Mouse (Mus musculus): Measurements from ENCODE around the gene Bcl11a. TPM values are rescaled to one million over a fixed set of nuclear protein-coding genes. Genes with fewer than 3 reads are reported as not detected.

Gene Bcl11a
- total RNA-seq, 2 experiments from 2014 or later = not detected

GRCm38 (mm10) chr11:24098069-24098468 is 20.2 kb downstream of the Bcl11a start:
- no peak for DNase-seq
- intact Hi-C loops (cut with DNase I) = no loop called here
- Histone ChIP-seq H3K4me3 (no peak overlapping the region), H3K27ac (no peak overlapping the region)
- no peak for TF ChIP-seq CTCF (IDR thresholded peaks at IDR 0.05)

DNA sequence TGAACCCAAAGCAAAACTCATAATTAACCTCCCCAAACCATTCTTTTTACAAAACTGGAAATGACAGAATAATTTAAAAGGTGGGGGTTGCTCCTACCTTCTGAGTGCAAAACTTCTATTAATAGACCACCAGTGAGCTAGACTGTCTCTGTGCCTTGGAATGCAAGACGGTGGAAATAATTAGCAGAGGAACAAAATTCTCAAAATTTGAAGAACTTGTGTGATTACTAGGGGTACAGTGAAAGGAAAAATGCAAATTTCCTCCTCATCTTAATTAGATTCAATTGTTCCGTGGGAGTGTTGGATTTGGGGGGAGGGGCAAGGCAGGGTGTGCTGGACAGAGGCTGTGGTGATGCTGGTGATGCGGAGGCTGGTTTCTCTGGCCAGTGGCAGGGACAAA is 20.8 kb downstream of the Bcl11a start:
- Histone ChIP-seq H3K27ac (no peak overlapping the region), H3K4me3 (no peak overlapping the region)
- no peak for DNase-seq
- intact Hi-C loops (cut with DNase I) = no loop called here
- TF ChIP-seq CTCF (IDR thresholded peaks at IDR 0.05) = no peak

- H3K27ac ChIP-seq = no peak overlapping the region
- no peak for DNase-seq
- no peak overlapping the region for H3K4me3 ChIP-seq
- intact Hi-C loops (cut with DNase I) = no loop called here
- TF ChIP-seq CTCF (IDR thresholded peaks at IDR 0.05) = no peak
These were observed 21.4 kb downstream of the Bcl11a start for GRCm38 (mm10) chr11:24099215-24099614.

DNA sequence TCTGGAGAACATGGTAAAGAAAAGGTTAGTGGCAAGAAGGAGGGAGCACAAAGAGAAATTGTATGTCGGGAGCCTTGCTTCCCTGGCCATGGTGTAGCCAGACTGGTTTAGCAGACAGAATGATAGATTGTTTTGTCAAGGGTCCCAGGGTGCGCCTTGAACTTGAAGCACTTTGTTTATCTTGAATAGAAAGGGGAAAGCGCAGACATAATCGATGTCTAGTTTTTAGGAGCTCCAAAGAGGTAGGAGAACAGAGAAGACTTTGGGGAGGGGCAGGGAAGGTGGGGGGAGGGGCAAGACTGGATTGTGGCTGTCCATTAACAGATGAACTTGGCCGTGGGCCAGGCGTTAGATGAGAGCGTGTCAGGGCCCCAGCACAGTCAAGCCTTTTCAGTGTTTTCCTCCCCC is 22.0 kb downstream of the Bcl11a start:
- intact Hi-C loops (cut with DNase I) = no loop called here
- Histone ChIP-seq H3K27ac (no peak overlapping the region), H3K4me3 (no peak overlapping the region)
- no peak for TF ChIP-seq CTCF (IDR thresholded peaks at IDR 0.05)
- DNase-seq = no peak

DNA sequence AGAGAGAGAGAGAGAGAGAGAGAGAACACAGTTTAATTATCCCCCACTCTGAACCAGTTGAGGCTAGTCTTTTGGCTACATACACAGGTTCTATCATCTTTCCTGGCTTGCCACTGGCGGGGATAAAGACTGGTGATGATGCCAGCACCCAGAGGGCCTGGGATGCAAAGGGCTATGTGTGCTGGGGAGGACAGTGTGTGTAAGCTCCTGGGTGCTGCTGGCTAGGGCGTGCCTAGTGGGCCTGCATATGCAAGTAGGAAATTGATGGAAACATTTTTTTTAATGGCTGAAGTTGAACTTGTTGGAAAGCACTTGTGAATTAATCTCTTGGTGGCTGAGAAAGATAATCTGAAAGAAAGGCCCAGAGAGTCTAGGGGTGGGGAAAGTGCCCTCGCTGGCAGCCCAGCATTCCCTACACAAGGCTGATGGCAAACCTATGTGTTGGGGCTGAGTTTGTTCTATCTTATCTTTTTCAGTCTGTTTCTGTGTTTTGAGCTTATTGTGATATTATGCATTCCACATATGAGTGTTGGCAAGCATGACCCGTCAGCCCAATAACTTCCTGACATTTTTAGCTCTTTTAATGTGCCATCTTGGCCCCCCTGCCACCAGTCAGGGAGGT is 22.7 kb downstream of the Bcl11a start:
- Histone ChIP-seq H3K4me3 (no peak overlapping the region), H3K27ac (no peak overlapping the region)
- intact Hi-C loops (cut with DNase I) = no loop called here
- no peak for TF ChIP-seq CTCF (IDR thresholded peaks at IDR 0.05)
- no peak for DNase-seq

- H3K27ac ChIP-seq = no peak overlapping the region
- DNase-seq = no peak
- H3K4me3 ChIP-seq = no peak overlapping the region
- TF ChIP-seq CTCF (IDR thresholded peaks at IDR 0.05) = no peak
- intact Hi-C loops (cut with DNase I) = no loop called here
These were observed 23.8 kb downstream of the Bcl11a start for GRCm38 (mm10) chr11:24101625-24102024.

- intact Hi-C loops (cut with DNase I) = no loop called here
- Histone ChIP-seq H3K27ac (no peak overlapping the region), H3K4me3 (no peak overlapping the region)
- TF ChIP-seq CTCF (IDR thresholded peaks at IDR 0.05) = no peak
- no peak for DNase-seq
These were observed 24.5 kb downstream of the Bcl11a start for GRCm38 (mm10) chr11:24102372-24102771.

GRCm38 (mm10) chr11:24103128-24103742 is 25.4 kb downstream of the Bcl11a start:
- Histone ChIP-seq H3K4me3 (no peak overlapping the region), H3K27ac (no peak overlapping the region)
- no peak for TF ChIP-seq CTCF (IDR thresholded peaks at IDR 0.05)
- DNase-seq = no peak
- intact Hi-C loops (cut with DNase I) = no loop called here

DNA sequence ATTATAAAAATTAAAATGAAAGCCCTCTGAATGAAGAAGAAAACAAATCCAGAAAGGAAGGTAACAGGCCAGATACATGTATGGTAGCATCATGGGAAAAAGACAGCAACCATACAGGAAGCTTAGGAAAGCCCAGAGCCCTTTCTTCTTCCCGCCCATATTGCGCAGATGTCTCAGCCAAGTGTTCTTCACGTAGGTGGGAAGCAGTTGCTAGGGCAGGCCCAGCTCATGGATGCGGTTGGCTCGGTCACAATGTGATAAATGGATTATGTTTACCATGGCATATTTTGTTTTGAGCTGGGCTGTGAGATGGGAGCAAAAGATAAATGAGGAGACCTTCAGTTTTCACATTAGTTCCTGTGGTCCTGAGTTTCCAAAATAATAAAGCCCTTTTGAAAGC is 29.6 kb downstream of the Bcl11a start:
- TF ChIP-seq CTCF (IDR thresholded peaks at IDR 0.05) = no peak
- H3K27ac ChIP-seq = no peak overlapping the region
- intact Hi-C loops (cut with DNase I) = no loop called here
- no peak for DNase-seq
- no peak overlapping the region for H3K4me3 ChIP-seq

GRCm38 (mm10) chr11:24108974-24109373 is 31.1 kb downstream of the Bcl11a start:
- Histone ChIP-seq H3K27ac (no peak overlapping the region), H3K4me3 (no peak overlapping the region)
- no peak for TF ChIP-seq CTCF (IDR thresholded peaks at IDR 0.05)
- no peak for DNase-seq
- intact Hi-C loops (cut with DNase I) = no loop called here

GRCm38 (mm10) chr11:24109388-24109787 is 31.5 kb downstream of the Bcl11a start:
- H3K4me3 ChIP-seq = no peak overlapping the region
- H3K27ac ChIP-seq = no peak overlapping the region
- no peak for DNase-seq
- no peak for TF ChIP-seq CTCF (IDR thresholded peaks at IDR 0.05)
- intact Hi-C loops (cut with DNase I) = no loop called here

DNA sequence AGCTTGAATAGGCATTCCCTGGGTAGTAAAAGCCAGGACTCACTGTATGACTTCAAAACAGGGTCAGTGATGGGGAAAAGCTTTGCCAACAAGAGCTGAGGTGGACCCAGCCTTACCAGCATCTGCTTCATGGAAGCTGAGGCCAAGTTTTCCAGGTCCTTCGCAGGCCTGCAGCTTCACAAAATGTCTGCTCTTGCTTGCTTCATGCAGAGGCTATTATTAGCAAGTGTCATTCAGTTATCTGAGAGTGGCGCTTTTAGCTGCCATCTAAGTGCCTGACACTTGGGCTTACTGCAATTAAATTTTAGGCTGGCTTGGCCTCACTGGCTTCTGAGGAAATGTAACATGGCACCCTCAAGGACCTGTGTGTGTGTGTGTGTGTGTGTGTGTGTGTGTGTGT is 32.3 kb downstream of the Bcl11a start:
- no peak for DNase-seq
- intact Hi-C loops (cut with DNase I) = no loop called here
- TF ChIP-seq CTCF (IDR thresholded peaks at IDR 0.05) = no peak
- no peak overlapping the region for H3K27ac ChIP-seq
- no peak overlapping the region for H3K4me3 ChIP-seq

GRCm38 (mm10) chr11:24111720-24112119 is 33.9 kb downstream of the Bcl11a start:
- DNase-seq = no peak
- Histone ChIP-seq H3K4me3 (no peak overlapping the region), H3K27ac (no peak overlapping the region)
- intact Hi-C loops (cut with DNase I) = no loop called here
- TF ChIP-seq CTCF (IDR thresholded peaks at IDR 0.05) = no peak
